Mouse (Mus musculus) thymus, postnatal 14 days (tissue): ENCODE measurements around the gene Acsl5.

Source experiments
- DNase-seq: peaks from one replicate; pipeline ENCODE4 v3.0.0; 2021

The Acsl5 gene

DNA sequence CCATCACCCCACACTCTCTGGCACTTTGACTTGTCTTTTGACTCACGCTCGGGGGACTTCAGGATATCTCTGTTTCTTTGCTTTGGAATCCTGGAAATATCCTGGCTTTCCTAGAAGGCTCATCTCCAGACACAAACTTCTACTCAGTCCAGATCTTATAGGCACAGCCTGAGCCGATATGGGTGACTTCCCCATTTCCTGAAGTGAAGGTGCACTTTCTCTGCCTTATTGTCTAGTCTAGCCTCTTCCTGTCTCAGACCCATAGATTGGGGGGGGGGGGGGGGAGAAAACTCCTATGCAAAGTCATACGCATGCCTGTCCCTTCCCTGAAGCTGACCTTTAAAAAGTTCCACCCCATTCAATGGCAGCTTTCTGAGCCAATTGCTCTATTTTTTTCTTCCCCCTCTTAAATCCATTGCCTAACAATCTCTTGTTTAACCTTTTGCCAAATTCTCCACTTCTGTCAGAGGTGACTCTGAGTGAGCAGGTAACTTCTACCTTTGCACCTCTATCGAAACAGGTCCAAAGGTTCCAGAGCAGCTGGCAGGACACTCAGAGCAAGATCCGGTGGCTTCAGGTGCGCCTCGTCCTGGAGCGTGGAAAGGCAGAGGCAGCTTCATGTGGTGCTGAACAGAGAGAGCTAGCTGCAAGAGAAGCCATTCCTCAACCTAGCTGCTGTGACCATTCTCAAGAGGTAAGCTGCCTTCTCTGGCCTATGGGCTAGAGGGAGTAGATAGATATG is at the start of gene Acsl5:
Acsl5 (plus strand) TSS at position 556 of the 742 bp plus-strand sequence.
- no peak for DNase-seq

- DNase-seq = peak; percentile 35
Measured at GRCm38 (mm10) chr19:55206482-55207138, 45.1 kb upstream of the Acsl5 start.

- DNase-seq = no peak
Measured at GRCm38 (mm10) chr19:55207205-55207604, 44.5 kb upstream of the Acsl5 start.

DNA sequence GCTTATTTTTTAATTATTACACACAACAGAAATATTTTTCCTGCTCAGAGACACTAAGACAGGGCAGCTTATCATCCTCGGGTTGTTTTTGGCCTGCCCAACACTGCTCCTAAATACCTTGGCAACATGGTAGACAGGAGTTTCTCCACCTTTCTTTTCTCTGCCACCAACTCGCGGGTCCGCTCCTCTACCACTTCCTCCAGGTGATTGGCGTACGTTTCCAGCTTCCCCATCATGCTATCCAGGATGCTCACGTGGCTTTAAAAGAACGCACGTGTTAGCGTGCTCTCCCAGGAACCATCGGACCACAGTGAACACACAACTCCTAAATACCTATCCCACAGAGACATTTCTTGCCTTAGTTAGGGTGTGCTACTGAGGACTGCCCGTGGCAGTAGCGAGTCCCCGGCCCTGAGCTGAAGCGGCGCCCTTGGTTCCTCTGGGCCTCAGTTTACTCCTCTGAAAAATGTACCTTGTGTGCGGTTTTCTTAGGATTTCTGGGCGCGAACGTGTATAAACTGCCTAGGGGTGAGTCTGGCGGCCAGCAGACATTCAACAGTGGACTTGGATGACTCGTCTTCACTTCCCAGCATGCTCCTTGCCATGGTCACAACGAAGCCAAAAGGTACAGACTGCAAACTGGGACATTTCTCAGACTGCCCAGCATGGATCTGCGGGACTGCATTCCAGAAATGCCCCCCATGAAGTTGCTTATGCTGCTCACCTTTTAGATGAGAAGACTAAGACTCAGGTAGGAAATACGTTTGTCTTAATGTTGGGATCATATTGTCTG is 43.8 kb upstream of the Acsl5 start:
- DNase-seq = no peak

DNA sequence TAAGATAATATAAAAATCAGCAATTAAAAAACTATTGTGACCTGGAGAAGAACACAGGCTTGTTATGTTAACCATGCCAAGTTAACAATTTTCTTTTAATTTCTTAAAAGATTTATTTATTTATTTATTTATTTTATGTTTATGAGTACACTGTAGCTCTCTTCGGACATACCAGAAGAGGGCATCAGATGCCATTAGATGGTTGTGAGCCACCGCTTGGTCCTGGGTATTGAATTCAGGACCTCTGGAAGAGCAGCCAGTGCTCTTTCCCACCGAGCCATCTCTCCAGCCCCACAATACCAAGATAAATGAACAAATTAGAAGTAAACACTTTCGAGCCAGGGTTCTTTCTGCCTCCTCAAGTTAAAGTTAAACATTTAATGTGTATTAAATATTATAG is 43.1 kb upstream of the Acsl5 start:
- no peak for DNase-seq

DNA sequence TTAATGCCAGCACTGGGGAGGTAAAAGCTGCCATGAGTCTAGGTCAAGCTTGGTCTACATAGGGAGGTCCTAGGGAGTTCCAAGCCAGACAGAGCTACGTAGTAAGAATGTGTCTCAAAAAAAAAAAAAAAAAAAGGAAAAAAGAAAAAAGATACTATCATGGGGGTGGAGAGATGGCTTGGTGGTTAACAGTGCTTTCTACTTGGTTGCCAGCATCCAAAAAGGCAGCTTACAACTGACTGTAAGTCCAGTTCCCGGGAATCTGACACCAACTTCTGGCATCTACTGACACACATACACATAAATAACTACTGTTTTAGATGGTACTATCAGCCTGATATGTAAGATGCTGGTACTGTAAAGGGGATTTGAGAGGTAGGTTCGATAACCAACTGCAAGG is 42.7 kb upstream of the Acsl5 start:
- no peak for DNase-seq

- DNase-seq = no peak
Measured at GRCm38 (mm10) chr19:55211698-55212097, 40.0 kb upstream of the Acsl5 start.

DNA sequence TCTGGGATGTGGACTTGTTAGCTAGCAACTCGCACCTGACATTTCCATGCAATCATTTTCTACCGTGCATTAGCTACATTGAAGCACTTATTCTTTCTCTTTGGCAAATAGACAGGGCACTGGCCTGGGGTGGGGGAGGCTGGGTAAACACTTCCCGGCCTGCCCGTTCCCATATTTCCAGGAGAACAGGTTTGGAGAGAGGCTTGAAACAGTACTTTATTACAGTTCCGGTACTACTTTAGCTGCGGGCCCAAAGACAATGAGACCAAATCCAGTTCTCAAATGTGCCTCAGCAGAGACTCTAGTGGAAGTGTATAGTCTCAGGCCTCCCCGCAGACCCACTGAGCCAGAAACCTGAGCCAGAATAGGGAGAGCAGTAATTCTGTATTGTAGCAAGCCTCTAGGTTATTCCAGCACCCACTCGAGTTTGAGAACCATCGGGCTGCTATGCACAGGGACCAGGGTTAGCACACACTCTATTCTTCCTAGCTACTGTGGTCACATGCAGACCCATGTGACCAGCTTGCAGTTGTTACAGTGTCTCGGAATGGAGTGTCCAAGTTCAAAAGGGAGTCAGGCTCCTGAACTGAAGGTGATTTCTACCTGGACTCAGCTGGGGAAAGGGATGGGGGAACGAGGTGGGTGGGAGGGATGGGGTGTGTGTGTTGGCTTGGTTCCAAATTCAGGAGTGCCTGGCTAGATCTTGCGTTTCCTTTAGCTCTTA is 38.0 kb upstream of the Acsl5 start:
- no peak for DNase-seq

GRCm38 (mm10) chr19:55216876-55217275 is 34.9 kb upstream of the Acsl5 start:
- DNase-seq = no peak

DNA sequence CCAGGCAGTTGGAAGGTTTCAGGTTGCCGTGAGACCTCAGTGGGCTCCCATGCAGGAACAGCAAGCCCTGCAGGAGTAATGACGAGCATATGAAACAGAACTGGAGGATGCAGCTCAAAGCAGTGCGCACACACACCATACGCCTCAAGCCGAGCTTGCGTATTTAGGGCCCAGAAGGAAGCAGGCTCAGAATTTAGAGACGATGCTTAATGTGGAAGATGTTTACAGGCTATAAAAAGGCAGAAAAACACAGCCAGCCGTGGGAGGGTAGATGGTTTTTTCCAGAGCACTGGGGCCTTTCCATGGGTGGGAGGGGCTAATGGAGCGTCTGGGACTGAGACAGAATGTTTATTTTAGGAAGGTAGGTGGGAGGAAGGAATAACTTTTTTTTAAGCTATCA is 34.4 kb upstream of the Acsl5 start:
- DNase-seq = no peak

DNA sequence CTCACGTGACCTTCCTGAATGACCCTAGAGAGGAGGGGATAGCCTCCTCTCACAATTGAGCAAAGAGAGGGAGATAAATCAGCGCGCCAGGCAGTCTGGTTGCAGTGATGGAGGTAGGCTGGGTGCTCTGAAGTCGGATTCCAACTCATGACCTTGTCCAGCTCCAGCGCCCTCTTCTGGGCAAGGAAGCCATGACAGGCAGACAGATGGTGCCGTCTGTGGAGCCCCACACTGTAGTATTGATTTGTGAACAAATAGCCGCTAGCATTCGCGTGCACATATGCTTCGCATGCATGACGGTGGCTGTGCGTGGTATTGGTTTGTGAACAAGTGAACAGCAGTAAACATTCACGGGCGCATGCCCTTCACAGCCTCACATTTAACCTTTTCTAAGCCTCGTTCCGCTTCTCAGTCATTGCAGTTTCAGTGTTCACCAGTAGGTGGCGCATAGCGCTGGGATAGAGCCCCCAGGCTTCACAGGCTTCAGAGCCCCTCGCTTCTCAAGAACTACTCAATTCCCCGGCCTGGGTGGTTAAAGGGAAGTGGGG is 33.5 kb upstream of the Acsl5 start:
- peak; percentile 82 for DNase-seq

- DNase-seq = no peak
Measured at GRCm38 (mm10) chr19:55218741-55219221, 33.0 kb upstream of the Acsl5 start.

- no peak for DNase-seq
Measured at GRCm38 (mm10) chr19:55219359-55219758, 32.4 kb upstream of the Acsl5 start.

DNA sequence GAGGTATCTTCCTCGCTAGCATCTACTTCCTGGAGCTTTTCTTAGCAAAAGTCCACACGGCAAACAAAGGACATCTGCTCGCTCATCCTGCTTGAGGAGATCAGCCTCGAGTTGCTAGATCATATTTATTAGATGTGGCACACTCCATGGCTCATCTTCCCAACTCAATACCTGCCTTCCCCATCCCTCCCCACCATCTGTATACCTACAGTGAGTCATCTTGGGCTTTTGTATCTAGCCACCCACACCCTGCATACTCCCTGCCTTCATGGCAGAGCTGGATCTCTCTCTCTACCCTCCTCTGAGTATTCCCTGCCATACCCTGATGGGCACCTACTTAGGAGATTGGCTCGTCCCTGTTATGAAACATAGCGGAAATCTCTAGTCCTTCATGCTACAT is 30.5 kb upstream of the Acsl5 start:
- no peak for DNase-seq

DNA sequence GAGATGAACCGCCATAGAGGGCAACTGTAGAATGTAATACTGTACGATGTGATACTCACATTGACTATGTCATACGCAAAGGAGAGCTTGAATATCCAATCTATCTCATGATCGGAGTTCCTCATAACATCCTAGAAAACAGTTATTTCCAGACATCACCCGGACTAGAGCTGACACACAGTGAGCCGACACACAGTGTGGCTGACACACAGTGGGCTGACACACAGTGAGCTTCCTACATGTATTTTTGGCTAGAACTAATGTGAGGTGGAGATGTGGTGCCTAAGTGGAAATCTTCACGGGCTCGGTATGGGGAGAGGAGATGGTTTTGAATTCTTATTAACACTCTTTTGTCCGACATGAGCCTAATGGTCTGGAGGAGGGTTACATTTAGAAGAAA is 29.5 kb upstream of the Acsl5 start:
- no peak for DNase-seq

DNA sequence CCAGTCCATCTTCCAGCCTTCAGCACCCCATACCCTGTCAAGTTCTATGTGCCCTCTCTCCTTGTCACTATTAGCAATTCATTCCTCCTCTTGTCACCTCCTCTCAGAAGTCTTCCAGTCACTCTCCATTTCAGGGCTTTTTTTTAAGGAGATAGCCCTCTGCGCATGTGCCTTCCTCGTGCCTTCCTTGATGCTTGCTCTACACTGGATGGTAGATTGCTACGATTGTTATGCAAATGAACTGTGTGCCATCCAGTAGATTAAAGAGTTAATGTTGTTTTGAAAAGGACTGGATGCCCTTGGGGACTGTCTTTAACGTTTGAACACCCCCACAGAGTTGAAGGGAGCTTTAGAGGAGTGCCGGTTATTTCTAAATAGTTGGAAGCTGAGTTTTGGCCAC is 25.1 kb upstream of the Acsl5 start:
- DNase-seq = no peak

DNA sequence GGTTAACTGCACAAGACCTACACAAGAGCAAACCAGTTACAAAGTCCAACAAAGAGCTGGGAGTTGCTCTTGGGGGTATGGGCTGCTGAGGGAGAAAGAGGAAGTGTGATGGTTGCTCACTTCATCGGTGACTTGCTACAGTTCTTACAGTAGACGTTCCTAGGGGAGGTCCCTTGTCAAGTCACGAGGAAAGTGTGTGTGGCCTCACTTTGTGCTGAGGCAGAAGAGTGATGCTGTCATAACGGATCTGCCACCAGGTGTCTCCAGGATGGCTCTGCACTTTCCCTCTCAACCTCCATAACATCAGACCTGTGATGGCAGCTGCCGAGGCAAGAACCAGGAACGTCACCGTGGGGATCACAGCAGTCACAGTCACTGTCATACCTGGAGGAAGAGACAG is 24.6 kb upstream of the Acsl5 start:
- no peak for DNase-seq

- no peak for DNase-seq
Measured at GRCm38 (mm10) chr19:55231081-55231480, 20.7 kb upstream of the Acsl5 start.

DNA sequence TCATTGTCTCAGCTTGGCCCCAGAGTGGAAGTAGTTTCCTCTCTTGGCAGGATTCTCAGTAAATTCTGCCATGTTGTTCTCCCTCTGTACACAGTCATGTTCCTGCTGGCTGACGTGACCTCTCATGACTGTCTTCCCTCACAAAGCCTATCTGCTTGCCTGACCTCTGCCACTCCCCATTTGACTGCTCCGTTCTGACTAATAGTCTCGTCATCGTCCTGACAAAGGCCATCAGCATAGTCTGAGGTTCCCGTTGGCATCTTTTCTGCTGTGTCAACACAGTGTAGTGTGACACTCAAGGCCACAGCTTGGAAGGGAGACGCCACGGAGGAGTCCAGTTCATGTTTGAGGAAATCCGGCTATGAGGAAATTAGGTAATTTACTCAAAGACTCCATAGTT is 19.6 kb upstream of the Acsl5 start:
- no peak for DNase-seq

DNA sequence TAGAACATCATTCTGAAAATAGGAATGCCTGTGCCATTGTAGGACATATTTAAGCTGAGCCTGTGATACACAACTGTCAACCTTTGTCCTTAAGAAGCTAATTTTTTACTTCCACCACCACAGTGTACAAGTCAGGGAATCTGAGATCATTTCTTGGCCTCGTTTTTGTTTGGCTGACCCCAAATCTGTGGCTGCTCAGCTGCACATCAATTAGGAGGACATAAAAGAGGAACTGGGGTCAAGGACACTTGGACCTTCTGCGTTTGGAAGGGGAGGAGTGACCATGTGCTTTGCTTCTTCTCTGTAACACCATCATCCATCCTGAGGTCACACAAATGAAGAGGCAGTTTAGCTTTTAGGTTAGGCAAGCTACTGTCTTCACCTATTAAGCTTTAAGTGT is 15.7 kb upstream of the Acsl5 start:
- no peak for DNase-seq

- DNase-seq = no peak
Measured at GRCm38 (mm10) chr19:55236564-55236963, 15.2 kb upstream of the Acsl5 start.

- DNase-seq = no peak
Measured at GRCm38 (mm10) chr19:55239766-55240426, 11.8 kb upstream of the Acsl5 start.
